Mouse (Mus musculus) forebrain, embryonic 14.5 days (tissue): ENCODE data around the gene Casp9. TPM values are rescaled to one million over a fixed set of nuclear protein-coding genes. Genes with fewer than 3 reads are reported as not detected.

Experiments used
- ATAC-seq: fragments of 200-750 bp; cut with Nextera tagmentation; 2 replicates; pipeline ENCODE4 v1.8.0; 2017; ENCODE audit warnings: mild to moderate bottlenecking, moderate library complexity
- DNase-seq: peaks from one replicate; pipeline ENCODE4 v3.0.0-alpha.2; 2015; ENCODE audit warnings: low spot score
- H3K27ac ChIP-seq: fragments of 300-500 bp; sonication (generic); 2 replicates; pipeline ENCODE4 v1.5.1; 2014; ENCODE audit warnings: low read depth, mild to moderate bottlenecking, control low read depth, low read length, moderate library complexity
- H3K27me3 ChIP-seq: fragments of 300-500 bp; sonication (generic); replicated peaks from 2 replicates; pipeline ENCODE4 v1.6.1; 2014; ENCODE audit warnings: low read length, control low read depth, mixed read lengths; ENCODE audit not compliant: control insufficient read depth, insufficient read depth
- H3K36me3 ChIP-seq: fragments of 300-500 bp; sonication (generic); 2 replicates; pipeline ENCODE4 v1.6.1; 2014; ENCODE audit warnings: low read length, control low read depth; ENCODE audit not compliant: control insufficient read depth, insufficient read depth
- H3K4me1 ChIP-seq: fragments of 300-500 bp; sonication (generic); 2 replicates; pipeline ENCODE4 v1.6.1; 2014; ENCODE audit warnings: antibody characterized with exemption, low read length, control low read depth; ENCODE audit not compliant: control insufficient read depth, insufficient read depth
- H3K4me2 ChIP-seq: fragments of 300-500 bp; sonication (generic); 2 replicates; pipeline ENCODE4 v1.6.1; 2014; ENCODE audit warnings: mild to moderate bottlenecking, control low read depth, low read length
- H3K4me3 ChIP-seq: fragments of 300-500 bp; sonication (generic); 2 replicates; pipeline ENCODE4 v1.5.1; 2014; ENCODE audit warnings: low read depth, low read length, control low read depth
- H3K9ac ChIP-seq: fragments of 300-500 bp; sonication (generic); 2 replicates; pipeline ENCODE4 v1.6.1; 2014; ENCODE audit warnings: mild to moderate bottlenecking, low read length, control low read depth, moderate library complexity
- H3K9me3 ChIP-seq: fragments of 300-500 bp; sonication (generic); replicated peaks from 2 replicates; pipeline ENCODE4 v1.6.1; 2016; ENCODE audit warnings: low read length, control low read depth, mixed read lengths; ENCODE audit not compliant: control insufficient read depth
- WGBS: fragments of 180-500 bp; shearing (Covaris S2); extraction: QIAGEN DNeasy Blood & Tissue Kit; methylation state at CpG from one replicate; pipeline ENCODE4 v1.1.7; 2014; 5-methylcytosine and 5-hydroxymethylcytosine counted together
- polyA plus RNA-seq: library from polyadenylated mRNA; unstranded; fragments of >200 nt; fragmentation: Nextera tagmentation; extraction: Ambion mirVana; gene quantifications from 2 replicates; pipeline ENCODE4 v1.2.1, GENCODE M21; 2014

Gene Casp9
- polyA plus RNA-seq, 1 experiment from 2014 or later: 8.3 TPM

GRCm38 (mm10) chr4:141804105-141804504 lies 10.7 kb downstream of the Casp9 start:
- no peak for DNase-seq
- Histone ChIP-seq H3K36me3 (peaks cover 55% of the 10 kb centered on the region), H3K27me3 (no peaks in the 10 kb centered on the region)

GRCm38 (mm10) chr4:141805886-141806285 lies 12.5 kb downstream of the Casp9 start:
- ATAC-seq: no peak
- no peak for DNase-seq
- no peak overlapping the region for H3K27ac ChIP-seq
- H3K27me3 ChIP-seq: no peaks in the 10 kb centered on the region
- no peak overlapping the region for H3K4me3 ChIP-seq
- H3K9me3 ChIP-seq: no peaks in the 10 kb centered on the region
- H3K4me2 ChIP-seq: no peak overlapping the region
- H3K9ac ChIP-seq: no peak overlapping the region
- WGBS: 95% methylated on average over 8 of the region's 8 CpGs
- peaks cover 70% of the 10 kb centered on the region for H3K36me3 ChIP-seq
- H3K4me1 ChIP-seq: no peaks in the 10 kb centered on the region

More at GRCm38 (mm10) chr4:141804105-141804504, 10.7 kb downstream of the Casp9 start:
- ATAC-seq: no peak
- Histone ChIP-seq H3K9me3 (no peaks in the 10 kb centered on the region), H3K4me2 (no peak overlapping the region), H3K4me3 (no peak overlapping the region), H3K9ac (no peak overlapping the region), H3K27ac (no peak overlapping the region), H3K4me1 (no peaks in the 10 kb centered on the region)
- 86% methylated on average over 4 of the region's 4 CpGs for WGBS

DNA sequence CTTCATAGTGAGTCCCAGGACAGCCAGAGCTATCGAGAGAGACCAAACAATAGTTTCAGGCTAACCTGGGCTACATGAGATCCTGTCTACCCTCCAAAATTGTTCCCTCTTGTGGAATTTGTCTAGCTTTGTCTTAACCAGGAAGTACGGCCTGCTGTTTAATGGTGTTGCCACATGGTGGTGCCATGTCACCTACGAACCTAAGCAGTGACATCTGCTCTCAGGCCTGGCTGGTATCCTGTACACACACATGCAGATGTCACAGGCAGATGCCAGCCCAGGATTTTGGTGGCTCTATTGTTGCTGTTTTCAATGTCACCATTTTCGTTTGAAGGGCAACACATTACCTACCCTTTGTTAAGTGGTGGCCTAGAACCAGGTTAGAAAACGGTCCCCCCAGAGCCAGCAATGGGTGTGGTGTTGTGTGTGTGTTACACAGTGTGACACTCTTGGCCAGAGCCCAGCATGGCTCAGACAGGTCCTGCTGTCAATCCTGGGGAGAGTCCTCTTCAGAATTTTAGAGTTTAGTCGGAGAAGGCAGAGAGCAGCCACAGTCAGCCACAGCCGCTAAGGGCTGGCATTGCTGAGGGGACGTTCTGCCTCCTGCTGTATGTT lies 16.5 kb downstream of the Casp9 start:
- no peaks in the 10 kb centered on the region for H3K27me3 ChIP-seq
- ATAC-seq (peak; percentile 26; the same call in 1 of the 2 replicates), DNase-seq (peak; percentile 73)
- H3K9me3 ChIP-seq: no peaks in the 10 kb centered on the region
- H3K4me3 ChIP-seq: no peak overlapping the region
- no peak overlapping the region for H3K9ac ChIP-seq
- no peaks in the 10 kb centered on the region for H3K4me1 ChIP-seq
- H3K4me2 ChIP-seq: no peak overlapping the region
- WGBS: 81% methylated on average over 8 of the region's 8 CpGs
- peaks cover 94% of the 10 kb centered on the region for H3K36me3 ChIP-seq
- H3K27ac ChIP-seq: no peak overlapping the region

DNA sequence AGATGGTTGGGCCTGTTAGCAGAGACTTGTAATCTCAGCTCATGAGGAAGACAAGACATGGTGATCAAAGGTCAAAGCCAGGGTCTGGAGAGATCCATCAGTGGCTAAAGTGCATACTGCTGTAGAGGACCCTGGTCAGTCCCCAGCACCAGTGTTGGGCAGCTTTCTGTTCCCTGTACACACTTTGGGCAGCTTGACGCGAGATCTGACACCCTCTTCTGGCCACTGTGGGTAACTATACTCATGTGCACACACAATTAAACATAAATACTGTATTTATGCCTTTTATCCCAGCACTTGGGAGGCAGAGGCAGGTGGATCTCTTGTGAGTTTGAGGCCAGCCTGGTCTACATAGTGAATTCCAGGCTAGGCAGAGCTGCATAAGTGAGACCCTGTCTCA lies 17.6 kb downstream of the Casp9 start:
- no peak overlapping the region for H3K4me3 ChIP-seq
- no peaks in the 10 kb centered on the region for H3K9me3 ChIP-seq
- no peak overlapping the region for H3K27ac ChIP-seq
- 100% methylated on average over 2 of the region's 2 CpGs for WGBS
- peaks cover 88% of the 10 kb centered on the region for H3K36me3 ChIP-seq
- H3K4me1 ChIP-seq: no peaks in the 10 kb centered on the region
- H3K4me2 ChIP-seq: no peak overlapping the region
- DNase-seq (no peak), ATAC-seq (no peak)
- no peaks in the 10 kb centered on the region for H3K27me3 ChIP-seq
- no peak overlapping the region for H3K9ac ChIP-seq

GRCm38 (mm10) chr4:141811375-141811774 lies 18.0 kb downstream of the Casp9 start:
- H3K4me1 ChIP-seq: no peaks in the 10 kb centered on the region
- no peak for DNase-seq
- no peak overlapping the region for H3K4me2 ChIP-seq
- H3K27ac ChIP-seq: no peak overlapping the region
- H3K27me3 ChIP-seq: no peaks in the 10 kb centered on the region
- ATAC-seq: no peak
- 96% methylated on average over 7 of the region's 7 CpGs for WGBS
- no peak overlapping the region for H3K4me3 ChIP-seq
- H3K9ac ChIP-seq: no peak overlapping the region
- H3K9me3 ChIP-seq: no peaks in the 10 kb centered on the region
- peaks cover 89% of the 10 kb centered on the region for H3K36me3 ChIP-seq

DNA sequence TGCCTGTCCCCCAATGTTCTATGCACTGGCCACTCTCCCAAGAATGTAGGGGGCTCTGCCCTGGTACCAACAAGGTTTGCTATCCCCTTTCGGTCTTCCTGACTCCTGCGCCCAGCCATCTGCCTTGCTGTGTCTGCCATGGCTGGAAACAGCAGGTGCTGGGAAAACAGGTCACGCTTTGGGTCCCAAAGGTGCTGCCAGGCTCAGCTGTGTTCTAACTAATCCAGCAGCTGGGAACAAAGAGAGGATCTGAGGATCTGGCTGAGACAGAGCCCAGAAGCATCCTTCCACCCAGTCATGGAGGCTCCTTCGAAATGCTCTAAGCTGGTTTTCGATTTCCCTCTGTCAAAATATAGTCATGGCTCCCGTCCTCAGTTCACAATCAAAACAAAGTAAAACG lies 22.9 kb downstream of the Casp9 start:
- peaks cover 43% of the 10 kb centered on the region for H3K36me3 ChIP-seq
- H3K4me1 ChIP-seq: no peaks in the 10 kb centered on the region
- DNase-seq: no peak
- H3K9ac ChIP-seq: no peak overlapping the region
- H3K4me2 ChIP-seq: no peak overlapping the region
- no peak for ATAC-seq
- no peak overlapping the region for H3K4me3 ChIP-seq
- H3K27me3 ChIP-seq: no peaks in the 10 kb centered on the region
- no peaks in the 10 kb centered on the region for H3K9me3 ChIP-seq
- 80% methylated on average over 7 of the region's 7 CpGs for WGBS
- H3K27ac ChIP-seq: no peak overlapping the region

- Histone ChIP-seq H3K4me1 (no peaks in the 10 kb centered on the region), H3K27me3 (no peaks in the 10 kb centered on the region), H3K4me3 (no peak overlapping the region), H3K36me3 (peaks cover 36% of the 10 kb centered on the region), H3K27ac (no peak overlapping the region), H3K9me3 (no peaks in the 10 kb centered on the region), H3K9ac (no peak overlapping the region), H3K4me2 (no peak overlapping the region)
- WGBS: 59% methylated on average over 14 of the region's 14 CpGs
- no peak for ATAC-seq
- DNase-seq: no peak
Observed at GRCm38 (mm10) chr4:141816776-141817655, 23.6 kb downstream of the Casp9 start.

- Histone ChIP-seq H3K4me3 (no peak overlapping the region), H3K4me2 (no peak overlapping the region), H3K9me3 (no peaks in the 10 kb centered on the region), H3K9ac (no peak overlapping the region), H3K4me1 (no peaks in the 10 kb centered on the region), H3K27me3 (no peaks in the 10 kb centered on the region), H3K36me3 (peaks cover 29% of the 10 kb centered on the region), H3K27ac (no peak overlapping the region)
- DNase-seq (no peak), ATAC-seq (no peak)
- 43% methylated on average over 10 of the region's 10 CpGs for WGBS
Observed at GRCm38 (mm10) chr4:141817706-141818105, 24.3 kb downstream of the Casp9 start.

- no peak overlapping the region for H3K4me3 ChIP-seq
- WGBS: 92% methylated on average over 13 of the region's 13 CpGs
- no peak overlapping the region for H3K27ac ChIP-seq
- H3K4me1 ChIP-seq: no peaks in the 10 kb centered on the region
- no peaks in the 10 kb centered on the region for H3K9me3 ChIP-seq
- no peak for DNase-seq
- ATAC-seq: no peak
- H3K9ac ChIP-seq: no peak overlapping the region
- no peak overlapping the region for H3K4me2 ChIP-seq
- H3K27me3 ChIP-seq: no peaks in the 10 kb centered on the region
- peaks cover 17% of the 10 kb centered on the region; the same call in 1 of the 2 replicates for H3K36me3 ChIP-seq
Observed at GRCm38 (mm10) chr4:141818861-141819260, 25.4 kb downstream of the Casp9 start.
